Mouse (Mus musculus): ENCODE data around the gene Defb5.
"Not testable (repeated sequence)": the region's sequence is repeated elsewhere in the genome, so short reads cannot be mapped to it uniquely, and the experiment has no call there.

Gene Defb5

DNA sequence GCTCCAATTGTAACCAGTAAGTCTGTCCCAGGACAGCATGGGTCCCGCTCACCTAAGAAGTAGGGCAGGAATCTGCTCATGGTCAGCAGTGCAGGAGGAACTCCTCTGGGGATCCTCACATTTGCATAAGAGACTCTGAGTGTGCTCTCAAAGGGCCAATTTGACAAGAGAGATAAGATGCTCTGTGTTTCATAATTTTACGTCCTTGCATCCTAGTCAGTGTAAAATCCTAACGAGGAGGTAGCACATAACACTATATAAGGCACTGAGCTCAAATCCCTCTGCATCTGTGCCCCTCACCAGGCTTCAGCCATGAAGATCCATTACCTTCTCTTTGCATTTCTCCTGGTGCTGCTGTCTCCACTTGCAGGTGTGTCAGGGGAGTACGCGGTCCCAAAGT, at the start of gene Defb5:
Gene Defb5 (plus strand): TSS at position 301 of the 400 bp plus-strand sequence.
- no peak for DNase-seq

DNA sequence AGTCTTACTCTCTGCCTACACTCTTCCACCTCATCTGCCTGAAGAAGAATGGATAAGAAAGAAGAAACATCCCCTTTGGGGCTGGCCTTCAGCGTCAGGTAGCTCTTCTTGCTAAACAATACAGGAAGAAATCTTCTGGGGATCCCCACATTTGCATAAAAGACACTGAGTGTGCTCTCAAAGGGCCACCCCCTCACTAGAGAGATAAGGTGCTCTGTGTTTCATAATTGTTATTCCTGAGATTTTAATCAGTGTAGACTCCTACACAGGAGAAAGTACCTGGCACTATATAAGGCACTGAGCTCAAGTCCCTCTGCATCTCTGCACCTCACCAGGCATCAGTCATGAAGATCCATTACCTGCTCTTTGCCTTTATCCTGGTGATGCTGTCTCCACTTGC, 22.2 kb upstream of the Defb5 start, which contains the start of gene Defb6:
Gene Defb6 (plus strand): TSS at position 318 of the 400 bp plus-strand sequence.
- no peak for DNase-seq

DNA sequence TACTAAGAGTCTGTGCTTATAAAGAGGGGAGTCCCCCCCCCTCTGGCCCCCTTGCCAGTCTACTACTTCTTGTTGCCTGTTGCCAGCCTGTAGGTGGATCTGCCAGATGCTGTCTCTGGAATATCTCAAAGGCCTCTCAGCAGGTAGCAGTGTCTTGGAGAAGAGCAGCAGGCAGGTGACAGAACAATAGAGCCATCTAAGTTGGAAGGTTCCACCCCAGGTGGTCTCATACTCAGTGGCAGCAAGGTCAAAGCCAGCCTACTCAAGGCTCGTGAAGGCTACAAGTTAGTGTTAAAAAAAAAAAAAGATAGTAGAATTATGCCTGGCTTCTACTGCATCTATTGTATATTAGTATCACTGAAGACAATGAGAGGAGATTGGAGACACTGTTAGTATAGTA, 9.3 kb upstream of the Defb5 start:
- no peak for DNase-seq

DNA sequence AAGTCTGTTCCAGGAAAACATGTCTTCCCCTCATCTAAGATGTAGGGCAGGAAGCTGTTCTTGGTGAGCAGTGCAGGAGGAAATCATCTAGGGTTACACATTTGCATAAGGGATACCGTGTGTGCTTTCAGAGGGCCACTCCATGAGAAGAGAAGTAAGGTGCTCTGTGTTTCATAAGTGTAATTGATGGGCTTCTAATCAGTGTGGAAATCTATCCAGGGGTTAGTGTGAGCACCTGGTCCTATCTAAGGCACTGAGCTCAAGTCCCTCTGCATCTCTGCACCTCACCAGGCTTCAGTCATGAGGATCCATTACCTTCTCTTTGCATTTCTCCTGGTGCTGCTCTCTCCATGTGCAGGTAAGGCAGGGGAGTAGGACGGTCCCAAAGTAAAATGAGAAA, 7.8 kb upstream of the Defb5 start, which contains the start of gene Defb46:
Gene Defb46 (plus strand): TSS at position 301 of the 400 bp plus-strand sequence.
- no peak for DNase-seq

GRCm38 (mm10) chr8:19258136-19258535, 10.8 kb downstream of the Defb5 start:
- no peak for DNase-seq

GRCm38 (mm10) chr8:19259667-19260066, 12.3 kb downstream of the Defb5 start:
- DNase-seq = no peak

- DNase-seq = not testable (repeated sequence)
These were observed 45.7 kb downstream of the Defb5 start, which contains the start of gene Defb3 for GRCm38 (mm10) chr8:19293060-19293459. TSS of gene Defb3 (plus strand) at chr8:19293360.

GRCm38 (mm10) chr8:19298361-19298760, 51.0 kb downstream of the Defb5 start:
- DNase-seq = not testable (repeated sequence)
